Mouse (Mus musculus) testis, adult 2 months (tissue): ENCODE measurements around the gene Pax5.

Experiments
- CTCF ChIP-seq: fragments of 200-500 bp; IDR thresholded peaks from 2 replicates; pipeline ENCODE4 v1.5.1; 2012; ENCODE audit warnings: low read depth, mild to moderate bottlenecking, inconsistent platforms, low read length, moderate library complexity; ENCODE audit not compliant: control insufficient read depth, insufficient read depth, insufficient replicate concordance
- POLR2A ChIP-seq: fragments of 200-500 bp; IDR thresholded peaks from 2 replicates; pipeline ENCODE4 v1.6.1; 2012; ENCODE audit warnings: low read depth, mild to moderate bottlenecking, inconsistent platforms, low read length, moderate library complexity; ENCODE audit not compliant: control insufficient read depth

DNA sequence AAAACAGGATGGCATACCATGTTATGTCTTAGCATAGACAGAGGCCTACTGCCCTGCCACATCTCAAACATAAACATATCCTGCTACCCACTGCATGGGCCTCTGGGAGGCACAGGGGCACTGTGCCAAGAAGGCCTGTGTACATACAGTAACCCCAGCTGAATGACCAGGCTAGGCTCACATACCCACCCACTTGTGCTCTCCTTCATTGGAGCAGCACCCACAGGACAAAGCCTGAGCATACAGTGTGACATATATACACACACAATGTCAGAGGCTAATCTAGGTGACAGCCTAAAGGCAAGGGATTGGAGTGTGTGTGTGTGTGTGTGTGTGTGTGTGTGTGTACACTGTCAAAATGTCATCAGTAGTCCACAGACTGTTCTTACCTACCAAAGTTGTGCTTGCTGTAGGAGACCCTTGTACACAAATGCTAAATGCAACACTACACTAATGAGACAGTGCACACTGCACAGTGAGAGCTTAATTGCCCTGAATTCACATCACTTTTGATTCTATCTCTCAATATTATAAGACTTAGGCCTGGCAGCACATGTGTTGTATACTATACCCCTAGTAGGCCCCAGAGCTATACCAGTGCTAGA, 1.1 kb downstream of the Pax5 start:
- no peak for TF ChIP-seq POLR2A
- no peak for TF ChIP-seq CTCF
